Mouse (Mus musculus): ENCODE data around the gene Fosl2.

Gene Fosl2

DNA sequence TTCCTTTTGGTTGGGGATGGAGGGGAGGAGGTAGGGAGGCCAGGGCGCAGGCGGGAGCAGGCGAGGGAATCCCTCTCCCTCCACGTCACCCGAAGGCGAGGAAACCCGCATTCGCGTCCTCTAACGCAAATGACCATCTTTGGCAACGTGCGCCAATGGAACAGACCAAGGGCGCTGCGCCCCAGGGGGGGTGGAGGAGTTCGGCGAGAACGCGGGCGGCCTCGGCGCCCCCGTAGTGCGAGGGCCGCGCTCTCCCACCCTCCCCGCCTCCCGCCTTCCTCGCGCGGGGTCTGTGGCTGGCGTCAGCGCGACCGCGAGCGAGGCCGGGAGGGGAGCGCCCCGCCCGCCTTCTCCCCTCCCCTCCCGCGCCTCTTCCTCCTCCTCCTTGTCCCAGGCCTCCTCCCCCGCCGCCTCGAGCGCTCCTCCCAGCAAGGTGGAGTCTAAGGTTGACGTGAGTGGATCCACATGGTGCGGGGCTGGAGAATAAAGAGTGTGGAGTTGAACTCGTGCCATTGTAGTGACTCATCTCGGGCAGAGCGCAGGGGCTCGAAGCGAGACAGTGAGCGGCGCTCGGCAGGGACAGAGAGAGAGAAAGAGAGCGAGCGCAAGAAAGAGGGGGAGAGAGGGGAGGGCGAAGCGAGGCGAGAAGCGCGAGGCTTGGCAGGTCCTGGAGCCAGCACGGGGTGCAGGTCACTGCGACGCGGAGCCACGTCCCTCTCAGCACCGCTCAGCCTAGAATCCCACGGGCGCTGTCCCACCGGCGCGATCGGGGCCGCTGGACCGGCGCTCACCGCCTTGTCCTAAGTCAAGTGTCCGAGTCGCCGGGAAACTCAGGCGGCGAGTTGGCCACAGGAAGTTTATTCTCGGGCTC lies at the start of gene Fosl2:
Gene Fosl2 (plus strand): TSS at position 466 of the 871 bp plus-strand sequence.
- in situ Hi-C loops (cut with MboI, MseI) = loop anchor here (5.0 to 10.0 kb wide), 2 partner anchors 83 to 441 kb away; partner anchors contain the start of genes Babam2 and Rbks

DNA sequence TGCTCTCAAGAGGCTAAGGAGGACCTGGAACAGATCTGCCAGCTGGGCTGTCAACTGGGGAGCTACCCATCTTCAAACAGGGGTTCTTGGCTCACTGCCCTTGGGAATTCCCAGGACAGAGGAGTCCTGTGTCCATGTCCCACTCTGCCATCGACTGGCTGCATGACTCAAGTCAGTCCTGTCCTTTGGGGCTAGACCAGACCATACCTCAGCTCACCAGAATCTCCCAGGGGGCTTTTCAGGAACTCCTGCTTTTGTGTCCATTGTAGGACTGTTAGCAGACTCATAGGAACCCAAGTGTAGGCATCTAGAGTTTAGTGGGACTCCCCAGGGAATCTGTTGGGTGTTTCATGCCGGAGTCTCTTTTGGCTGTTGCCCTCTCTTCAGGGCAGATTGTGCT lies 49.6 kb upstream of the Fosl2 start:
- in situ Hi-C loops (cut with MboI, MseI) = no loop called here

DNA sequence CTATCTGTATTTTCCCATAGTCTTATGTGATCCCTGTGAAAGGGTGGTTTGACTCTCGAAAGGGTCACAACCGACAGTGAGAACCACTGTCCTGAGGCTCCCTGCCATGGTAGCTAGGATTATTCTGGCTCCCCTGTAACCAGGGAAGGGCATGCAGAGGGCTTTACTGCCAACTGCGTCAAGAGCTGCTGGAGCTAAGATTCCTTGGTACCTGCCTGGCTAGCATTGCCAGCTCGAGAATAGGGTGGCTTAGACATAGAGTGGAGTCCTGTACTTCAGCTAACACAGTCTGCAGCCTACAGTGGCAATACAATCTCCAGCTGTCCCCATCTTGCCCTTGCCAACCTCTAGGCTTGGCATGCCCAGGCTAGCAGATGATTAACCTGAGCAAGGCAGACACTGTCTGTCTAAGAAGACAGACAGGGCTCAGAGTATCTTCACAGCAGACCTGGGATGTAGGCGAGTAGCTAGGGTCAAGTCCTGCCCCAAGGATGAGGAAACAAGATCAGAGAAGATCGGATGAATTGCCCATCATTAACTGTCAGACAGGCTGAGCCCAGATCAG lies 49.0 kb upstream of the Fosl2 start:
- in situ Hi-C loops (cut with MboI, MseI) = no loop called here

DNA sequence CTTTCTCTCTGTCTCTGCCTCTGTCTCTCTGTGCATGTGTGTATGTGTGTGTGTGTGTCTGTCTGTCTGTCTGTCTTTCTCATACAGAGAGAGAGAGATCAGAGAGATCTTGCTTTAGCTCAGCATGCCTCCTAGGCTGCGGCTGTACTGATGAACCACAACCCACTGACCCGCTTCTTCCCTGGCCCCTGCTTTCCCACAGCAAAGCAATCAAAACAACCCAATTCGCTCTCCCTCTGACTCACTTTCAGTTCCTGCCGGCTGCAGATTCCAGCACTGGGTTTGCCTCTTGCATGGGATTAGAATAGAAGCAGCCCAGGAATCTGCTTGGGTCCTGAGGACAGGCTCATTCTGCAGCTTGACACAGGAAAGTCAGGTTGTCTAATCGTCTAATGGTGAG lies 46.1 kb upstream of the Fosl2 start:
- in situ Hi-C loops (cut with MboI, MseI) = no loop called here

DNA sequence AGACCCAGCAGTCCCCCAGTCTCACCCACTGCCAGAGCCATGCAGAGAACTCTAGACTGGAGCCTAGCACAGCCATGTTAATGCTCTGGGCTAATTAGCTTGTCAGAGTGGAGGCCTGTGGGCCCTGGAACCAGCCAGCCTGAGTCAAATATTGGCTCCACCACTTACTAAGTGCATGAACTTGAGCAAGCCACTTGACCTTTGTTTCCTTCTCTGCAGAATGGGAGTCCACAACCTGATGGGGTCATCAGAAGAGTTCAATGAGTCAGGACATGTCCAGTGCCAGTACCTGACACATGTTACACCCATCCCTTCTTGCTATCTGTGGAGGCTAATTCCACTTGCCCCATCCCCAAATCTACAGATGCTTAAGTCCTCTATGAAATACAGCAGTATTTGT lies 43.3 kb upstream of the Fosl2 start:
- in situ Hi-C loops (cut with MboI, MseI) = loop anchor here (10.0 kb wide), 1 partner anchor 1347 kb away; no protein-coding TSS in a partner anchor

GRCm38 (mm10) chr5:32098691-32099090 lies 36.9 kb upstream of the Fosl2 start:
- in situ Hi-C loops (cut with MboI, MseI) = loop anchor here (10.0 kb wide), 1 partner anchor 1354 kb away; no protein-coding TSS in a partner anchor

GRCm38 (mm10) chr5:32102484-32102883 lies 33.1 kb upstream of the Fosl2 start:
- in situ Hi-C loops (cut with MboI, MseI) = no loop called here

DNA sequence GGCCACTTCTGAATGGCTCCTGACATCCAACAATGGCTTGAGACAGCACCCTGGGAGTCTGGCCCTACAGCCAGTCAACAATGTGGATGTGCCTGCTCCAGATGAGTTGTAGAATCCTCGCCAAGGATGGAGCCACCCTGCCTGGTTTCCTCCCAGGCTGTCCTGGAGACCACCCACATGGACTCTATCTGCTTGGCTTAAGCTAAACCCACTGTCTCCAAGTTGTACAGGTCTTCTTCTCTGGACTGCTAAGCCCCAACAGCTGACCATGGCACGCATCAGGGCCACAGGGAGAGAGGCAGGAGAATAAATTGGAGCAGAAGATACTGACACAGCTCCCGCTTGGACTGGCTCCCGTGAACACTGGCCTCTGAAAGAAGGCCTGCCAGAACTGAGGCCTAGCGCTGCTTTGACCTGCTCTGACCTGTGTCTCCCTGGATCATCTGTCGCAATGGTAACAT lies 32.6 kb upstream of the Fosl2 start:
- in situ Hi-C loops (cut with MboI, MseI) = no loop called here

- in situ Hi-C loops (cut with MboI, MseI) = no loop called here
These were observed 32.1 kb upstream of the Fosl2 start for GRCm38 (mm10) chr5:32103545-32103944.

DNA sequence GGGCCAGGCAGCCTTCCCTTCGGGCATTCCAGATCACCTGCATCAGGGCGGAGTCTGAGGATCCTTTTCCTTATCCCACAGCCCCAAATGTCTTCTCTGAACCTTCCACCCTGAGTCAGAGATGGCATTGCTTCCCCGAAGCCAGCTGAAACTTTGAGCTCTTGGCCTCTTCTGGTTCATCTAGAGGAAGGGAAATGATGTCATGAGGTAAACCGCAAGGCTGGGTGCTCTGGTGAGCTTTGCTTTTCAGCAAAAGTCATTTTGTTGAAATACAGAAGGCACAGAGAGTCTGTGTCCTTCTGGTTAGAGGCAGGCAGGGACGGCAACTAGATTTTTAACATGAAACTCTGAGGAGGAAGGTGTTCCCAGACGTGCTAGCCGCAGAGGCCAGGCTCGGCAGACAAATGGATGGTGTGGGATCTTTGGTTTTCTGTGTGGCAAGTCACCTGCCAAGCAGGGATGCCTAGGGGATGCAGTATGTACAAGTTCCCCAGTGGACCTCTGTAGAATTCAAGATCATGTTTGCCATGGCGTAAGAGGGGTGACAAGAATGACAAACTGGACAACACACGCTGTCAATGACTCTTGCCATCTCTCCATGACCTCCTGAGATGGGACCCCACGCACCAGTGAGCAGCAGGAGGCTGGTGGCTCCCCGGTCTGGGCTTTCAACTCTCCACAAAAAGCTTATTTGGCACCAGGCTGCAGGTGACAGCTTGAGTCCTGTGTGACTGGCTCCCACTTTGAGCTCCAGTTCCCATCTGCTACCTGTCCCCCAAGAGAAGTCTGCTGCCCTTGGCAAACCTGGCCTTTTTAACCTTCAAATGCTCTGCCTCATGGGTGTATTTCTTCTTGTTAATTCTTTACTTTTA lies 31.2 kb upstream of the Fosl2 start:
- in situ Hi-C loops (cut with MboI, MseI) = no loop called here

- in situ Hi-C loops (cut with MboI, MseI) = no loop called here
These were observed 29.0 kb upstream of the Fosl2 start for GRCm38 (mm10) chr5:32106473-32107140.

DNA sequence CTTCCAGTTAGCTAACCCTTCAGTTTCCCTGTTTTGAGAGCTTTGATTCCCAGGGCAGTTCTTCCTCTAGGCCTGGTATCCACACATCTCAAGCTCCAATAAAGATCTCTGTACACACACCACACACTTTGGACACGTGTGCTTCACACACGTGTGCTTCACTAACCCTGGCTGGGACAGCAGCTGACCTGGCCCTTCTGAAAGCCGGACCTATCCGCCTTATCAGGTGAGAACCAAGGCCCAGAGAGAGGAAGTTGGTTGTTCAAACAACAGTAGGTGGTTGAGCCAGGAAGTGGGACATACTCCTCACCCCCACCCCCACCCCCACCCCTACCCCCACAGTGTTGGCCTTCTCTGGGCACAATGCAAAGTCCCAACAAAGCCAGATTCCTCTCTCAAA lies 24.9 kb upstream of the Fosl2 start:
- in situ Hi-C loops (cut with MboI, MseI) = no loop called here

DNA sequence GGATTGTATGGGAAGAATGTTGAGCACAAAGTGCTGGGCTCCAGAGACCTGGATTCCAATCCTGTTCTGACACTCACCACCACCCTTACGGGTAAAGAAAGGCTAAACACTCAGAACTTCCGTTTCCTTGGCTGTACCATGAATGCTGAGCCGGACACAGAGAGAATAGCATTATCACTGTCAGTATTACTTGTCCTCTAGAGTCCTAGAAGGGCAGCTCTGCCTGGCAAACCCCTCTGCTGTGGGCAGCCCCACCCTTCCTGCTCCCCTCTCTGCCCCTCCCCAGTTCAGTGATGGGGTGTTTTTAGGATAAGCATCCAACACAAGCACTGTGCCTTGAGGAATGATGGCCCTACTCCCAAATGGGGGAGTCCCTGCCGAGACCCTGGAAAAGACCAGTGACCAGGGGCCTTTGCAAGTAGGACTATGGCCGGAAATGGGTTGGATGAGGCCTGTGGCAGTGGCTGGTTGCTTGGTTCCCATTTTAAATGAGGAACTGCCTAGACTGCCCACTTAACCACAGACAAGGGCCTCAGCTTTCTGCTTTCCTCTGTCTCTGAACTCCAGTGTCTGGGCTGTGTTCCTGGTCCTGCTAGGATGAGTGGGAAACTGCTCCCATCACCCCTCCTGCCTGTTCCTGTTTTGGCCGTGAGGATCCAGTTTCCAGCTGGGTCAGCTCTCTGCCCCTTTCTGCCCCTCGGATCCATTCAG lies 23.2 kb upstream of the Fosl2 start:
- in situ Hi-C loops (cut with MboI, MseI) = no loop called here

DNA sequence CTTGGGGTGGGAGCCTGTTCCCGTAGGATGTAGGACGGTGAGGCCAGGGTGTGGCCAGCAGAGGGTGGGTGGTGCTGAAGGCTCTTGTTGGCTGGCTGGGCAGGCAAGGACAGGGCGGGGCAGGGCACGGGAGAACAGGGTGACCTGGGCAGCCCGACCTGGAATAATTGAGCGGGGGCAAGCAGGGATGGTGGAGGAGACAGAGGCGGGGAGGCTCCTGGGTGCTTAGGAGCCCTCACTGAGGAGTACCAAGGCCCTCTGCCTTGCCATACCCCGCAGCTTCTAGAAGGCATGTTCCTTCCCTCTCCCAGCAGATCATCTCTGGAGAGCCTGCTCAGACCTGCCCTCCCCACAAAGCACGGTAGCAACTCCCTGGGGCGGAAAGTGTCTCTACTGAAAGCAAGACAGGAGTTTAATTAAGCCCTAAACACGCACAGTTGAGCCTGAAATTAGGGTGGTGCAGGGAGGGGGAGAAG lies 14.7 kb upstream of the Fosl2 start:
- in situ Hi-C loops (cut with MboI, MseI) = no loop called here

DNA sequence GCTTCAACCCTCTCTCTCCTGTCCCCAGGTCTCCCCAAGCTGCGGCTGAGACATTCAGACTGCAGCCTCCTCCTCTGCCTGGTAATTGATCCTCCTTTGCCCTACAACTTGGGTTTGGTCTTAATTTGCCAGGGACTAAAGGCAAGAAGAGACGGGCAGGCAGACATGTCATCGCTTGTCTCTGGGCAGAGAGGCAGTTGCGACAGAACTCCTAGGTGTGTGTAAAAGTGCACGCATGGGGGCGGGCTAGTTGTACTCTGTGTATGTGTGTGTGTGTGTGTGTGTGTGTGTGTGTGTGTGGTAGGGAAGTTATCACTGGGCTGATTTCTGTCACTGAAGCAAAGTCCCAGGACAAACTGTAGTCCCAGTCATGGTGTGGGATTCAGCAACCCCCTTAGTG lies 13.7 kb upstream of the Fosl2 start:
- in situ Hi-C loops (cut with MboI, MseI) = no loop called here

DNA sequence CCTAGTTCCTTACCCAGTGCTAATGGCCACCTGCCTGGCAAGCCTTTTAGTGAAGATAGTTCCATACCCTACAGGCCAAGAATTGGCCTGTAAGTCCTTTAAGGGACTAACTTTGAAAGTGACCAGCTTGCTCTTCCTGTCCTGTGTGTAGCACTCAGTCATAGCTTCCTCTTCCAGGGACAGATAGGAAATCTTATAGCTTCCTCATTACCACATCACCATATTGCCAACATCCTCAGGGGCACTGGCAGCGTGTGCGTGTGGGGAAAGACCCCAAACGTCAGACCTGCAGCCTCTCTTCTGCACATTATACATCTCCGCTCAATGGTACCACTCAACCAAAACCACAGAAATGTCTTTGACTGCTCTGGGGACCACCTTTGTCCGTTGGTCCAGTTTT lies 13.2 kb upstream of the Fosl2 start:
- in situ Hi-C loops (cut with MboI, MseI) = no loop called here

DNA sequence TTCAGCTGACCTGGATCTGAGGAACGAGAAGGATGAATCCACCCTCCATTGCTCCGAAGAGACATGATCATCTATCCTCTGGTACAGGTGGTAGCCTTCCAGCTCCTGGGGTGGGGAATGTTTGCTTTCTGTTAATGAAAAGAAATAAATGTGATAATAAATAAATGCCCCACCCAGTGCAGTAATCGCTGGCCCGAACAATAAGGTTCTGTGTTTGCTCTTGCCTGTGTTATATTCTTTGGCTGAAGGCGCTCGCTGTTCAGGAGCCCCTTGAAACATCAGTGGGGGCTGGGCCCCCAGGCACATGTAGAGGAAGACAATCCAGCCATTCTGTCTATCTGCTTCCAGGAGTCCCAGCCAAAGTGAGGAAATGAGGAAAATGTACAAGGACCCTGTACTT lies 10.6 kb upstream of the Fosl2 start:
- in situ Hi-C loops (cut with MboI, MseI) = no loop called here

DNA sequence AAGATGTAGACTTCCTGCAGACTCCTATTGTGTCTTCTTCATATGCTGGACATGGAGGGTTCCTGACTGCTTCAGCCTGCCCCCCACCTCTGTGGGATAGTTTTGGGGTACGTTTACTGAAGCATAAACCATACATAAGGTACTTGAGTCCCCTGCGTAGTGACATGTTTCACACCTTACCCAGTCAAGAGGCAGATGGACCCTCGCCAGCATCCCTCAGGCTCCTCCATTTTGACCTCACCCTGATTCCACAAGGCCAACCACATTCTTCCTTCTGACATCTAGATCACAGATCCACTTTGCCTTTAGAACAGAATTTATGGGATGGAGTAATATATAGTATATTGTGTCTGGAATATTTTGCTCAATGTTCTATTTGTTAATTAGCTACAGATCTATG lies 8.4 kb upstream of the Fosl2 start:
- in situ Hi-C loops (cut with MboI, MseI) = no loop called here

- in situ Hi-C loops (cut with MboI, MseI) = no loop called here
These were observed 7.7 kb upstream of the Fosl2 start for GRCm38 (mm10) chr5:32127927-32128326.

GRCm38 (mm10) chr5:32132971-32133501 lies 2.6 kb upstream of the Fosl2 start:
- in situ Hi-C loops (cut with MboI, MseI) = loop anchor here (10.0 kb wide), 1 partner anchor 438 kb away; the partner anchor contains the start of genes Babam2 and Rbks

Measured in T-helper 2 cell (primary cell).